Mouse (Mus musculus) heart, embryonic 16.5 days (tissue): Measurements from ENCODE around the gene Wnt10a. TPM values are rescaled to one million over a fixed set of nuclear protein-coding genes. Genes with fewer than 3 reads are reported as not detected.
A peak's percentile ranks its signal among the peaks of the same experiment; 100 is the strongest.

ENCODE experiments used
- ATAC-seq: fragments of 200-750 bp; cut with Nextera tagmentation; replicated peaks from 2 replicates; pipeline ENCODE4 v1.8.0; 2017; ENCODE audit warnings: moderate number of reproducible peaks; ENCODE audit not compliant: insufficient read depth, low FRiP score; ENCODE audit errors: extremely low read depth
- H3K27ac ChIP-seq: fragments of 300-500 bp; sonication (generic); 2 replicates; pipeline ENCODE4 v1.5.1; 2014; ENCODE audit warnings: mild to moderate bottlenecking, low read length, control low read depth, moderate library complexity
- H3K27me3 ChIP-seq: fragments of 300-500 bp; sonication (generic); 2 replicates; pipeline ENCODE4 v1.6.1; 2014; ENCODE audit warnings: low read length, mixed read lengths; ENCODE audit not compliant: control insufficient read depth, insufficient read depth
- H3K36me3 ChIP-seq: fragments of 300-500 bp; sonication (generic); 2 replicates; pipeline ENCODE4 v1.6.1; 2014; ENCODE audit not compliant: control insufficient read depth, insufficient read depth
- H3K4me1 ChIP-seq: fragments of 300-500 bp; sonication (generic); 2 replicates; pipeline ENCODE4 v1.6.1; 2014; ENCODE audit warnings: low read length, mixed read lengths; ENCODE audit not compliant: control insufficient read depth, insufficient read depth
- H3K4me2 ChIP-seq: fragments of 300-500 bp; sonication (generic); 2 replicates; pipeline ENCODE4 v1.6.1; 2014; ENCODE audit warnings: low read depth, mild to moderate bottlenecking, control low read depth, low read length
- H3K4me3 ChIP-seq: fragments of 300-500 bp; sonication (generic); 2 replicates; pipeline ENCODE4 v1.5.1; 2014; ENCODE audit warnings: mild to moderate bottlenecking, control low read depth, low read length
- H3K9ac ChIP-seq: fragments of 300-500 bp; sonication (generic); 2 replicates; pipeline ENCODE4 v1.6.1; 2014; ENCODE audit warnings: low read length, control low read depth
- H3K9me3 ChIP-seq: fragments of 300-500 bp; sonication (generic); replicated peaks from 2 replicates; pipeline ENCODE4 v1.6.1; 2016; ENCODE audit warnings: low read length; ENCODE audit not compliant: control insufficient read depth
- WGBS: fragments of 180-500 bp; shearing (Covaris S2); extraction: QIAGEN DNeasy Blood & Tissue Kit; methylation state at CpG from one replicate; pipeline ENCODE4 v1.1.7; 2014; 5-methylcytosine and 5-hydroxymethylcytosine counted together
- polyA plus RNA-seq: library from polyadenylated mRNA; unstranded; fragments of >200 nt; fragmentation: Nextera tagmentation; extraction: Ambion mirVana; gene quantifications from 2 replicates; pipeline ENCODE4 v1.2.1, GENCODE M21; 2015

The Wnt10a gene
- polyA plus RNA-seq, 1 experiment from 2014 or later, result 0.20 TPM

DNA sequence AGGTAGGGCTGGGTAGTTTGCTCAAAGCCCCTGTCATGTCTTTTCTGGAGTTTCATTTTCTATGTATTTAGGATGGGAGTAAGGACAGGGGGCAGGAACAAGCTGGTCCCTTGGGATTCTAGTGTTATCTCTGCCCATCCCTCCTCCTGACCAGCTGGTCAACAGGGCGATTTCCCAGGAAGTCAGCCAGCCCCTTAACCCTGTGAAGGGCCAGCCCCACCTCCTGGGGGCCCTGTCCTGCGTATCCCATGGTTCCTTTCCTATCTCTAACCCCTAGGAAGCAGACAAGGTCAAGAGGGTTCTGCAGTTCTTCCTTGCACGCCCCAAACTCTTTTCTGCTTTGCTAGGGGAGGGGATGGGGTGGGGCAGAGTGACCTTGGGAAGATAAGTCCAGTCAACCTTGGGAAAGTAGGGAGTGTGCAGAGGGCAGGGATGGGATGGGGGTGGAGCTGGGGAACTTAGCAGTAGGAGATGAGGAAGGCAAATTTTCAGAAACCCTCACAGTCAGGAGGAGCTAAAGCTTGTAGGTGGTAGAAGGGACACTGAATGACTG lies 12.3 kb upstream of the Wnt10a start:
- no peak for ATAC-seq
- Histone ChIP-seq H3K9ac (no peak overlapping the region), H3K9me3 (no peaks in the 10 kb centered on the region), H3K27ac (no peak overlapping the region), H3K36me3 (no peaks in the 10 kb centered on the region), H3K27me3 (peaks cover 68% of the 10 kb centered on the region), H3K4me2 (no peak overlapping the region), H3K4me1 (peaks cover 3% of the 10 kb centered on the region; the same call in 1 of the 2 replicates), H3K4me3 (no peak overlapping the region)
- 25% methylated on average over 3 of the region's 3 CpGs for WGBS

- WGBS, result 34% methylated on average over 14 of the region's 14 CpGs
- Histone ChIP-seq H3K9ac (no peak overlapping the region), H3K9me3 (peaks cover 3% of the 10 kb centered on the region; the same call in 1 of the 2 replicates), H3K4me2 (no peak overlapping the region), H3K27me3 (peaks cover 79% of the 10 kb centered on the region), H3K36me3 (no peaks in the 10 kb centered on the region), H3K4me3 (no peak overlapping the region), H3K27ac (no peak overlapping the region), H3K4me1 (peaks cover 6% of the 10 kb centered on the region; the same call in 1 of the 2 replicates)
- no peak for ATAC-seq
Measured at GRCm38 (mm10) chr1:74782045-74782444, 9.3 kb upstream of the Wnt10a start.

- Histone ChIP-seq H3K27me3 (peaks cover 85% of the 10 kb centered on the region), H3K9me3 (peaks cover 3% of the 10 kb centered on the region; the same call in 1 of the 2 replicates), H3K4me1 (peaks cover 6% of the 10 kb centered on the region; the same call in 1 of the 2 replicates), H3K27ac (no peak overlapping the region), H3K9ac (no peak overlapping the region), H3K4me3 (peak overlapping the region; percentile 47), H3K36me3 (no peaks in the 10 kb centered on the region), H3K4me2 (peak overlapping the region; percentile 63)
- 2% methylated on average over 13 of the region's 13 CpGs for WGBS
- no peak for ATAC-seq
Measured at GRCm38 (mm10) chr1:74783554-74783953, 7.8 kb upstream of the Wnt10a start.

DNA sequence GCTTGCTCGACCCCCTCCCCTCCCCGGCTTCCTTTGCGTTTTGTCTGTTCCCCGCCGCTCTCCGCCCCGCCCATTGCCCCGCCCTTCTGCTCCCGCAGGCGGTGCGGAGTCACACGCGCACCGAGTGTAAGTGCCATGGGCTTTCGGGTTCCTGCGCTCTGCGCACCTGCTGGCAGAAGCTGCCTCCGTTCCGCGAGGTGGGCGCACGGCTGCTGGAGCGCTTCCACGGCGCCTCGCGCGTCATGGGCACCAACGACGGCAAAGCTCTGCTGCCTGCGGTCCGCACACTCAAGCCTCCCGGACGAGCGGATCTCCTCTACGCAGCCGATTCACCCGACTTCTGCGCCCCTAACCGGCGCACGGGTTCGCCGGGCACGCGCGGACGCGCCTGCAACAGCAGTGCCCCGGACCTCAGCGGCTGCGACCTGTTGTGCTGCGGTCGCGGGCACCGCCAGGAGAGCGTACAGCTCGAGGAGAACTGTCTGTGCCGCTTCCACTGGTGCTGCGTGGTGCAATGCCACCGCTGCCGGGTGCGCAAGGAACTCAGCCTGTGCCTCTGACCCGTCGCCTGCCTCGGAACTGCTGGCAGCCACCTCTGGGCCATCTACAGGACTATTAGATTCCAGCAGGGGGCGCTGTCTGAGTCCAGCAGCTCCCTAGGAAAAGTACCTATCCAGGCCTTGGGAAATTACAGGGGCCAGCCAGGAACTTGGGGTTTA lies 7.1 kb upstream of the Wnt10a start:
- H3K36me3 ChIP-seq, result no peaks in the 10 kb centered on the region
- peaks cover 87% of the 10 kb centered on the region for H3K27me3 ChIP-seq
- H3K9ac ChIP-seq, result no peak overlapping the region
- peaks cover 3% of the 10 kb centered on the region; the same call in 1 of the 2 replicates for H3K9me3 ChIP-seq
- H3K4me3 ChIP-seq, result peak overlapping the region; percentile 47
- under 1% methylated on average over 67 of the region's 67 CpGs for WGBS
- H3K4me1 ChIP-seq, result peaks cover 6% of the 10 kb centered on the region; the same call in 1 of the 2 replicates
- ATAC-seq, result no peak
- no peak overlapping the region for H3K27ac ChIP-seq
- H3K4me2 ChIP-seq, result peak overlapping the region; percentile 63

DNA sequence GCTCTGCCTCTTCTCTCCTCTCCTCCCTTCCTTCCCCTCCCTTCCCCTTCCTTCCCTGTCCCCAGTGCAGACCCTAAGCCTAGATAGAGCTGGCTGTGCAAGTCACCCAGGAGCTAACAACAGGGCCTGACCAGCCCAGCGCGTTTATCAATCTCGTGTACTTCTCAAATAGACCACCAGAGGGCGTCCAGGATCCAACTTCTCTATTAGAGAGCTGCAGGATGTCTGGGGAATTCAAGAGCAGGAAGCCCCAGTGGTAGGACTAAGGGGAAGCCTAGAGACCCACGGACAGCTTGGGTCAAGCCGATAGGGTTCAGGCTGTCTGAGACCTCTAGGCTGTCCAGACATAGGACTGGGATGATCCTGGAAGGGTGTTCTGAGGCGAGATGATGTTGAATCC lies 3.5 kb upstream of the Wnt10a start:
- no peaks in the 10 kb centered on the region for H3K36me3 ChIP-seq
- no peak overlapping the region for H3K27ac ChIP-seq
- no peak for ATAC-seq
- H3K9me3 ChIP-seq, result peaks cover 3% of the 10 kb centered on the region; the same call in 1 of the 2 replicates
- no peak overlapping the region for H3K9ac ChIP-seq
- H3K4me1 ChIP-seq, result peaks cover 12% of the 10 kb centered on the region
- WGBS, result 8% methylated on average over 7 of the region's 7 CpGs
- no peak overlapping the region for H3K4me2 ChIP-seq
- no peak overlapping the region for H3K4me3 ChIP-seq
- H3K27me3 ChIP-seq, result peaks cover 96% of the 10 kb centered on the region

GRCm38 (mm10) chr1:74788603-74789176 lies 2.6 kb upstream of the Wnt10a start:
- WGBS, result 10% methylated on average over 6 of the region's 6 CpGs
- ATAC-seq, result no peak
- Histone ChIP-seq H3K9ac (no peak overlapping the region), H3K4me1 (peaks cover 12% of the 10 kb centered on the region), H3K9me3 (peaks cover 3% of the 10 kb centered on the region; the same call in 1 of the 2 replicates), H3K27ac (no peak overlapping the region), H3K36me3 (no peaks in the 10 kb centered on the region), H3K27me3 (peaks cover 96% of the 10 kb centered on the region), H3K4me3 (no peak overlapping the region), H3K4me2 (no peak overlapping the region)

GRCm38 (mm10) chr1:74790095-74790494 lies 1.2 kb upstream of the Wnt10a start:
- no peaks in the 10 kb centered on the region for H3K36me3 ChIP-seq
- H3K9ac ChIP-seq, result no peak overlapping the region
- no peak overlapping the region for H3K4me2 ChIP-seq
- peaks cover 2% of the 10 kb centered on the region; the same call in 1 of the 2 replicates for H3K9me3 ChIP-seq
- peaks cover 14% of the 10 kb centered on the region for H3K4me1 ChIP-seq
- no peak overlapping the region for H3K4me3 ChIP-seq
- ATAC-seq, result no peak
- 17% methylated on average over 3 of the region's 3 CpGs for WGBS
- H3K27me3 ChIP-seq, result peaks cover 96% of the 10 kb centered on the region
- H3K27ac ChIP-seq, result no peak overlapping the region

- peaks cover 97% of the 10 kb centered on the region for H3K27me3 ChIP-seq
- no peak overlapping the region for H3K4me3 ChIP-seq
- WGBS, result 22% methylated on average over 19 of the region's 19 CpGs
- no peak overlapping the region for H3K4me2 ChIP-seq
- no peak for ATAC-seq
- H3K9me3 ChIP-seq, result no peaks in the 10 kb centered on the region
- no peak overlapping the region for H3K9ac ChIP-seq
- no peaks in the 10 kb centered on the region for H3K36me3 ChIP-seq
- no peak overlapping the region for H3K27ac ChIP-seq
- H3K4me1 ChIP-seq, result peaks cover 15% of the 10 kb centered on the region
Measured at GRCm38 (mm10) chr1:74792831-74793660, 1.7 kb downstream of the Wnt10a start.
